Mouse (Mus musculus): ENCODE data around the gene Itsn1. TPM values are rescaled to one million over a fixed set of nuclear protein-coding genes. Genes with fewer than 3 reads are reported as not detected.

Gene Itsn1
- total and polyA plus RNA-seq, 2 experiments from 2014 or later: 11.9 to 64.7 TPM

- H3K9ac ChIP-seq (replicated peaks; ENCODE audit: low read depth, low read length): no peak overlapping the region
Measured at GRCm38 (mm10) chr16:91861784-91862371, 132.8 kb downstream of the Itsn1 start.

GRCm38 (mm10) chr16:91862836-91863235 lies 133.8 kb downstream of the Itsn1 start:
- 70% methylated on average over 7 of the region's 7 CpGs for WGBS
- Histone ChIP-seq H3K9ac (replicated peaks; ENCODE audit: low read depth, low read length) (no peak overlapping the region), H3K9me3 (replicated peaks; ENCODE audit: control insufficient read depth, low read length) (no peaks in the 10 kb centered on the region), H3K27ac (ENCODE audit: low read depth) (peak overlapping the region; percentile 30; the same call in 1 of the 2 replicates), H3K4me2 (ENCODE audit: low read depth, low read length) (no peak overlapping the region), H3K36me3 (replicated peaks; ENCODE audit: control insufficient read depth, insufficient read depth, low read length) (peaks cover 26% of the 10 kb centered on the region; the same call in 1 of the 2 replicates), H3K27me3 (ENCODE audit: control insufficient read depth, insufficient read depth, low read length) (no peaks in the 10 kb centered on the region), H3K4me3 (ENCODE audit: low read depth, low read length) (no peak overlapping the region), H3K4me1 (ENCODE audit: control insufficient read depth, insufficient read depth) (peaks cover 39% of the 10 kb centered on the region)
- no peak for TF ChIP-seq CTCF (IDR thresholded peaks at IDR 0.05; ENCODE audit: low read depth)
- TF ChIP-seq EP300 (IDR thresholded peaks at IDR 0.05; ENCODE audit: low read depth): no peak
- DNase-seq (ENCODE audit: low spot score) (no peak), ATAC-seq (ENCODE audit: insufficient read depth, low read depth) (no peak)

More at GRCm38 (mm10) chr16:91861784-91862371, 132.8 kb downstream of the Itsn1 start:
- ATAC-seq (ENCODE audit: insufficient read depth, low read depth) (no peak), DNase-seq (ENCODE audit: low spot score) (no peak)
- Histone ChIP-seq H3K9me3 (replicated peaks; ENCODE audit: control insufficient read depth, low read length) (no peaks in the 10 kb centered on the region), H3K27me3 (ENCODE audit: control insufficient read depth, insufficient read depth, low read length) (no peaks in the 10 kb centered on the region), H3K4me3 (ENCODE audit: low read depth, low read length) (no peak overlapping the region), H3K4me1 (ENCODE audit: control insufficient read depth, insufficient read depth) (peaks cover 39% of the 10 kb centered on the region), H3K4me2 (ENCODE audit: low read depth, low read length) (no peak overlapping the region), H3K27ac (ENCODE audit: low read depth) (peak overlapping the region; percentile 52), H3K36me3 (replicated peaks; ENCODE audit: control insufficient read depth, insufficient read depth, low read length) (peaks cover 33% of the 10 kb centered on the region)
- TF ChIP-seq CTCF (IDR thresholded peaks at IDR 0.05; ENCODE audit: low read depth) (no peak), EP300 (IDR thresholded peaks at IDR 0.05; ENCODE audit: low read depth) (no peak)
- WGBS: 57% methylated on average over 6 of the region's 6 CpGs

- Histone ChIP-seq H3K4me3 (ENCODE audit: low read depth, low read length) (no peak overlapping the region), H3K4me2 (ENCODE audit: low read depth, low read length) (no peak overlapping the region), H3K36me3 (replicated peaks; ENCODE audit: control insufficient read depth, insufficient read depth, low read length) (peaks cover 31% of the 10 kb centered on the region; the same call in 1 of the 2 replicates), H3K4me1 (ENCODE audit: control insufficient read depth, insufficient read depth) (peaks cover 39% of the 10 kb centered on the region), H3K9me3 (replicated peaks; ENCODE audit: control insufficient read depth, low read length) (no peaks in the 10 kb centered on the region), H3K9ac (replicated peaks; ENCODE audit: low read depth, low read length) (no peak overlapping the region), H3K27ac (ENCODE audit: low read depth) (peak overlapping the region; percentile 76; the same call in 1 of the 2 replicates), H3K27me3 (ENCODE audit: control insufficient read depth, insufficient read depth, low read length) (no peaks in the 10 kb centered on the region)
- WGBS: 52% methylated on average over 10 of the region's 10 CpGs
- DNase-seq (ENCODE audit: low spot score): no peak
- ATAC-seq (ENCODE audit: insufficient read depth, low read depth): peak; percentile 34; the same call in 1 of the 2 replicates
- TF ChIP-seq EP300 (IDR thresholded peaks at IDR 0.05; ENCODE audit: low read depth) (no peak), CTCF (IDR thresholded peaks at IDR 0.05; ENCODE audit: low read depth) (no peak)
Measured at GRCm38 (mm10) chr16:91864646-91865332, 135.7 kb downstream of the Itsn1 start.

GRCm38 (mm10) chr16:91865570-91866257 lies 136.6 kb downstream of the Itsn1 start:
- no peaks in the 10 kb centered on the region for H3K9me3 ChIP-seq (replicated peaks; ENCODE audit: control insufficient read depth, low read length)
- ATAC-seq (ENCODE audit: insufficient read depth, low read depth): 0 out of 2 replicates have a peak, but pooled peaks have one; percentile 5
- H3K36me3 ChIP-seq (replicated peaks; ENCODE audit: control insufficient read depth, insufficient read depth, low read length): peaks cover 34% of the 10 kb centered on the region; the same call in 1 of the 2 replicates
- no peak overlapping the region for H3K9ac ChIP-seq (replicated peaks; ENCODE audit: low read depth, low read length)
- no peak overlapping the region for H3K4me3 ChIP-seq (ENCODE audit: low read depth, low read length)
- DNase-seq (ENCODE audit: low spot score): no peak
- H3K4me1 ChIP-seq (ENCODE audit: control insufficient read depth, insufficient read depth): peaks cover 34% of the 10 kb centered on the region
- H3K27ac ChIP-seq (ENCODE audit: low read depth): peak overlapping the region; percentile 76
- 51% methylated on average over 7 of the region's 7 CpGs for whole genome bisulfite sequencing
- H3K27me3 ChIP-seq (ENCODE audit: control insufficient read depth, insufficient read depth, low read length): no peaks in the 10 kb centered on the region
- no peak for TF ChIP-seq EP300 (IDR thresholded peaks at IDR 0.05; ENCODE audit: low read depth)
- 0 out of 2 replicates have a peak, but pooled peaks have one; percentile 6 for TF ChIP-seq CTCF (IDR thresholded peaks at IDR 0.05; ENCODE audit: low read depth)
- no peak overlapping the region for H3K4me2 ChIP-seq (ENCODE audit: low read depth, low read length)

GRCm38 (mm10) chr16:91866258-91866634 lies 137.2 kb downstream of the Itsn1 start:
- Histone ChIP-seq H3K27me3 (ENCODE audit: control insufficient read depth, insufficient read depth, low read length) (no peaks in the 10 kb centered on the region), H3K9me3 (replicated peaks; ENCODE audit: control insufficient read depth, low read length) (no peaks in the 10 kb centered on the region), H3K4me3 (ENCODE audit: low read depth, low read length) (no peak overlapping the region), H3K4me2 (ENCODE audit: low read depth, low read length) (no peak overlapping the region), H3K9ac (replicated peaks; ENCODE audit: low read depth, low read length) (no peak overlapping the region), H3K27ac (ENCODE audit: low read depth) (peak overlapping the region; percentile 76), H3K36me3 (replicated peaks; ENCODE audit: control insufficient read depth, insufficient read depth, low read length) (peaks cover 39% of the 10 kb centered on the region; the same call in 1 of the 2 replicates), H3K4me1 (ENCODE audit: control insufficient read depth, insufficient read depth) (peaks cover 29% of the 10 kb centered on the region)
- DNase-seq (ENCODE audit: low spot score) (peak; percentile 50), ATAC-seq (ENCODE audit: insufficient read depth, low read depth) (peak; percentile 59)
- TF ChIP-seq EP300 (IDR thresholded peaks at IDR 0.05; ENCODE audit: low read depth): no peak
- TF ChIP-seq CTCF (IDR thresholded peaks at IDR 0.05; ENCODE audit: low read depth): no peak
- 44% methylated on average over 5 of the region's 5 CpGs for WGBS

Data from heart, postnatal 0 days (tissue).